Mouse (Mus musculus) brown adipose tissue, adult 24 weeks (tissue): ENCODE results near the gene Atp5e. TPM values are rescaled to one million over a fixed set of nuclear protein-coding genes. Genes with fewer than 3 reads are reported as not detected.

ENCODE experiments used
- H3K27ac ChIP-seq: fragments of 200-500 bp; replicated peaks from 2 replicates; pipeline ENCODE4 v1.5.1; 2012; ENCODE audit warnings: low read depth, mild to moderate bottlenecking, low read length
- H3K4me1 ChIP-seq: fragments of 200-500 bp; 2 replicates; pipeline ENCODE4 v1.6.1; 2012; ENCODE audit warnings: low read length, mixed read lengths; ENCODE audit not compliant: control insufficient read depth, insufficient read depth, insufficient read length
- H3K4me3 ChIP-seq: fragments of 200-500 bp; 2 replicates; pipeline ENCODE4 v1.5.1; 2012; ENCODE audit warnings: low read depth, mild to moderate bottlenecking, low read length, moderate library complexity; ENCODE audit not compliant: insufficient read depth
- polyA plus RNA-seq: library from polyadenylated mRNA; stranded (reverse); fragments of >200 nt; gene quantifications from 2 replicates; pipeline ENCODE4 v1.2.4, GENCODE M21; 2012; ENCODE audit not compliant: missing spikeins, insufficient read depth, insufficient read length

Atp5e gene
- polyA plus RNA-seq, 1 experiment = 3,874 TPM

DNA sequence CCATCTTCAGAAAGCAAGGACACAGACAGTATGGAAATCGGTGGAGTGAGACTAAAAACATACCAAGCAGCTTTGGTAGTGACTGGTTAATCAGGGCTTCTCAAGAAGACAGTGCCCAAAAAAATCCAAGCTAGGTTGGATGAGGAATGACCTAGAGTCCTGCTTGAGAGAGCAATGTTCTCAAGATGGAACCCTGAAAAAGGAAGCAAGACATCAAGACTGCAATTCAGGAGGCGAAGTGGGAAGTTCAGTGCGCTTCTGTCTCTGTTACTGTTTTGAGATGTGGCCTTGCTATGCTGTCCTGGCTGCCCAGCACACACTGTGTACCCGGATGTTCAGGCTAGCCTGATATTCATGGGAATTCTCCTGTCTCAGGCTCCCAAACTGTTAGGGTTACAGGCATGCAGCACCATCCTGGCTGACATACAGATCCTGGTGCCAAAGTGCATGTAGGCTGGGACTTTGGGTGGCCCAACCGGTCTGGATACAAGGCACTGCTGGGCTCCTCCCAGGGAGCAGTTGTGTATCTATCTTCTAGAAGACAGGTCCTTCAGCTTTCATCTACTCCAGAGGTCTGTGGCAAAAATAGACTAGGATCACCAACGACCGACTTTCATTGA lies 7.0 kb upstream of the Atp5e start:
- Histone ChIP-seq H3K4me3 (peak overlapping the region; percentile 48), H3K4me1 (peaks cover 7% of the 10 kb centered on the region), H3K27ac (peak overlapping the region; percentile 79)

DNA sequence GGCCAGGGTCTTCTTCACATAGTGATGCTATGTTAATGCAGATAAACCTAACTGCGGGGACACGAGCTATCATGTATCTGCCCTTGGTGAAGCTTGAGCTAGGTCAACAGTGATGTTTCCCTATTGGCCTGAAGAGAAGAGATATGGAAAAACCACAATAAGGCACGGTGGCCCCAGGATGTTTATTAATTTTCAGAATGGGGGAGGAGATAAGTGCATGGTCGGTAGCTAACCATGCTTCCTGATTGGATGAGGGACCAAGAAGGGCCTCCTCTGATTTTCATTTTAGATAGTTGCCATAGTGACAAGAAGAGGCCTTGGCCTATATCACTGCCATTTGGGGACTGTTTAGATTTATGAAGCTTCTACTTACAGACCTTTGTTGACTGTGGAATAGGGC lies 6.4 kb upstream of the Atp5e start:
- peaks cover 7% of the 10 kb centered on the region for H3K4me1 ChIP-seq
- no peak overlapping the region for H3K27ac ChIP-seq
- H3K4me3 ChIP-seq = no peak overlapping the region

DNA sequence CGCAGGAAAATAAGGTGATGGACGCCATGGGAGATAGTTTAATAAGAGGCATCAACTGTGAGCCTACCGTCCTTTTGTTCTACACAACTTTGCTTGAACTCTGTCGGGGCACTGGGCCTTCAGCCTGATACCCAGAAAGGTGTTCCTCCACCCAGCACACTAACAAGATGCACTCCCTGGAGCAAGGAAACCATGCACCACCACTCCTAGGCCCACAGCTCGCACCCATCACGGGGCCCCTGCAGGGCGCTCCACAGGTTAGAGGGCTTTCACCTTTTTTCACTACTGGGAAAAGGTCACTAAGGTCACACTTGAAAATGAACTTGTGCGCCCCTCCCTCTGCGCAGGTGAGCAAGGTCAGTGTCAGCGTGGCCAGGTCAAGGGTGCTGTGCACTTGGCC lies 535 bp downstream of the Atp5e start:
- Histone ChIP-seq H3K4me1 (no peaks in the 10 kb centered on the region; the same call in 1 of the 2 replicates), H3K27ac (peak overlapping the region; percentile 98), H3K4me3 (peak overlapping the region; percentile 88)

DNA sequence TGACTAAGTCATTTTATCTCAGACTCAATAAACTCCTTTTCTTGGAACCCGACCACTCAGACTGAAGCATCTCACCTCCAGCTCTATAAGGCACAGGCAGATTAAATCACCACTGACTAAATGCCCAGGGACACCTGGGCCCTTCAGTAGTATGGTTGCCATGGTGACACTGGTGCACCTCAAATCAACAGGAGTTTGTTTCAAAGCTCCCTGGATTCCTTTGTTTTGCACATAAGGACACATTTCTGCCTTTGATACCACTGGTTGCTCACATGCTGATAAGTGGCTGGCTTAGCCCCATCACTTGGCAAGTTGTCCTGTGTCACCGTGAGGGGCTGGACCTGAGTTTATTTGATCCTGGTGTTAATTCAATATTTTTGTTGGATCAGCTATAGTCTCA lies 4.5 kb downstream of the Atp5e start:
- no peak overlapping the region for H3K27ac ChIP-seq
- H3K4me1 ChIP-seq = no peaks in the 10 kb centered on the region
- H3K4me3 ChIP-seq = no peak overlapping the region

DNA sequence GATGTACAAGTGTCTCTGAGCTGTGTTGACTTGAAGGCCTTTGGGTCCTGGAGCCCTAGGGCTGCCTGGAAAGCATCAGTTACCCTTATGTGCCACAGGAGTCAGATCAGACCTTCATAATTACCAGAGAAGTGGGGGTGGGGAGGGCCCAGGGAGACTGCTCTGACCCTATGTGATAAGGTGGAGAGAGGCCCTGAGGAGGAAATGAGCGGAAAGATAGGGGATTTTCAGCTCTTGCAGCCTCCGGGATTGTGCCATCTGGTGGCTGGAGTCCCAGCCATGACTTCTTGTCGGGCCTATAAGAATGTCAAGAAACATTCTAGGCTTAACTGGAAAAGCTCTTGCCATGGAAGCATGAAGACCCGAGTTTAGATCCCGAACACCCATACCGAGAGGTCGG lies 10.2 kb downstream of the Atp5e start:
- Histone ChIP-seq H3K4me1 (no peaks in the 10 kb centered on the region), H3K4me3 (no peak overlapping the region), H3K27ac (no peak overlapping the region)

DNA sequence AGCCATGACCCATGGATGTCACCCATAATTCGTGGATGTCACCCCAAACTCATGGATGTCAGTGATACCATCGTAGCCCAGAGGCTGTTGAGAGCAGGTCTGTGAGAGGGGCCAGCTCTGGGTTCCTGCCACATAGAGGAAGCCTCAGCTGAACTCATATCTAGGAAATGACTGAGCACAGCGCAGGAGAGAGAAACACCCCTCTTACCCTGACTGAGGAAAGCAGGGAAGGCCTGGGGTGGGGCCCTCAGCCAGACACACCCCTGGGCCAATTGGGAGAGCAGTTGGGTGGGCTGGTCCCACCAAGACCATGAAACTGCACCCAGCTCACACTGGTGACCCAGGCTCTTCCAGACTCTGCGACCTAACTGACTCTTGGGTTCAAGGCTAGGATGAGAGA lies 13.6 kb downstream of the Atp5e start, which contains the start of gene Tubb1:
TSS of gene Tubb1 (plus strand) at position 343 of the 400 bp plus-strand sequence.
- Histone ChIP-seq H3K4me3 (no peak within 1 kb of the TSS), H3K27ac (no peak within 1 kb of the TSS), H3K4me1 (no peaks in the 10 kb centered on the region)

DNA sequence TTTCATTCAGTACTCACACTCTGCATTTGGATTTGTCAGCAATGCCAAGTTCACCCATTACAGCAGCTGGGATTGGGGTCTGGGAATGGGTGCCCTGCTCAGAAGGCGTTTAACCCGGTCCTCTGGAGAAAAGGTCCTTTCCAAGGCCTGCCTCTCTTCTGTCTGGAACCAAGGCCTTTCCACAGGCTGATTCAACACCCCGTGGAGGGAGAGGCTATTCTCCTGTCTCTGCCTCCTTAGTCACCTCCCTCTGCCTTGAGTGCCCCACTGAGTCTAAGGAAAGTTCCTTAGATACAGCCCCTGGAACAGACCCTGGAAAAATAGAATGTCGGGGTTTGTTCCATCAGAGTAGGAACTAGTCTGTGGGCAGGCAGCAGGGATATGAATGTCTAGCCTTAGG lies 15.5 kb downstream of the Atp5e start:
- H3K4me3 ChIP-seq = no peak overlapping the region
- H3K4me1 ChIP-seq = 0 out of 2 replicates have a peak, but pooled peaks cover under 1% of the 10 kb centered on the region
- no peak overlapping the region for H3K27ac ChIP-seq

DNA sequence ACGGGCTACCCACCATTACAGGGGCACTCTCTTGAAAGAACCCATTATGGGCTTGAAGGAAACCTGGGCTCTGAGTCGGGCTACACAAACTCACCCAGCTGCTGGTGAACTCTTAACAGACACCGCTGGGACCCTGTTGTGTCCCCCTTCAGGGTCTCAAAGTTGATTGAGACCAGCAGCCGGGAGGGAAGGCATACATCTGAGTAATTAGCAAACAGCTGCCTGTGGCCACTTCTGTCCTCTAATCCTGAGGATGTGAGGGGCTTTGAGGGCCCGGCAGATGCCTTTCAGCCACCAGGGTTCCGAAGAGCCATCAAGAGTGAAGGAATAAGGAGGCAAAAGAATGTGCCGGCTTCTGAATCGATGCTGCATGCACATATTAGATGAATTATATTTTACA lies 17.0 kb downstream of the Atp5e start:
- Histone ChIP-seq H3K27ac (no peak overlapping the region), H3K4me1 (0 out of 2 replicates have a peak, but pooled peaks cover 6% of the 10 kb centered on the region), H3K4me3 (no peak overlapping the region)

DNA sequence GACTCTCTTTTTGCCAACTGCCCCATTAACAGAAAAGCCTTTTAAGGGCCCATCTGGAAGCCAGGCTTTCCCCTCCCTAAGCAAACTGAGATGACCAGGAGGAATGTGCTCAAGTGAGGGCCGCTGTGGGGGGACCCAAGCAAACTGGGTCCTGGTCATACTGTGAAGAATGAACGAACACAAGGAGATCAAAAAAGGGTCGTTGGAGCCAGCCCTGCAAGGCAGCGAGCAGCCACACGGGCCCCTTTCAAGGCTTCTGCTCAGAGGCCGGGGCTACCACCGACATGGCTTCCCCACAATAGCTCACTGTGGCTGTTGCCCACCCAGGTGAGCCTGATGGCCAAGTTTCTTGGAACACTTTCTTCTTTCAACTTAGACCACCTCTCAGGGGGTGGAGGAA lies 17.4 kb downstream of the Atp5e start:
- H3K27ac ChIP-seq = no peak overlapping the region
- no peak overlapping the region for H3K4me3 ChIP-seq
- 0 out of 2 replicates have a peak, but pooled peaks cover 6% of the 10 kb centered on the region for H3K4me1 ChIP-seq

DNA sequence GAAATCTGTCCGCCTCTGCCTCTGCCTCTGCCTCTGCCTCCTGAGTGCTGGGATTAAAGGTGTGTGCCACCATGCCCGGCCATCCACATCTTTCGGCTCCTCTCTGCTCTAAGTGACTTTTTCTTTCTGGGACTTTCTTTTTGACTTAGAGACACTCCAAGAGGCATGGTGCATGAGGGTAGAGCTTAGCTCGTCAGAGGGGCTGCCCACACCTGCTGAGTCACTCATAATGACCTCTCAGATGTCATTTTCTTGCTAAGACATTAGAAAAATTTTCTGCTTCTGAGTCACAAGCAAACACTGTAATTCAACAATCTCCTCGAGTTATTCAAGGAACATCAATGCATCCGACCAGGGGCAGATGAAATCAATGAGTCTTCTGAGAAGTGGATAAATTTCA lies 18.9 kb downstream of the Atp5e start:
- Histone ChIP-seq H3K4me3 (no peak overlapping the region), H3K4me1 (0 out of 2 replicates have a peak, but pooled peaks cover 6% of the 10 kb centered on the region), H3K27ac (no peak overlapping the region)

DNA sequence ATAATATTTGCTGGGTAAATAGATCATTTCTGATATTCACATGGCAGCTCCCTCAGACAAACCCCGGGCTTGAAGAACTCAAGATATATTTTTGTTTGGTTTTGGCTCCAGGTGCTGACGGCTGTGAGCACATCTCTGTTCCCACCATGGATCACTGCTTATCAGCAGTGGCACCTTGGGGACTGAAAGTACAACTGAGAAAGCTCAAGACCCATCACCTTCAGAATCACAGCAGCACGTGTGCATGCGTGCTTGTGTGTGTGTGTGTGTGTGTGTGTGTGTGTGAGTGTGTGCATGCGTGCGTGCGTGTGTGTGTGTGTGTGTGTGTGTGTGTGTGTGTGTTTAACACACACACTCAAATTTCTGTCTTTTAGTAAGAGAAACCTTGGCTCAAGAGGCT lies 19.5 kb downstream of the Atp5e start:
- Histone ChIP-seq H3K27ac (no peak overlapping the region), H3K4me3 (no peak overlapping the region), H3K4me1 (0 out of 2 replicates have a peak, but pooled peaks cover 6% of the 10 kb centered on the region)

DNA sequence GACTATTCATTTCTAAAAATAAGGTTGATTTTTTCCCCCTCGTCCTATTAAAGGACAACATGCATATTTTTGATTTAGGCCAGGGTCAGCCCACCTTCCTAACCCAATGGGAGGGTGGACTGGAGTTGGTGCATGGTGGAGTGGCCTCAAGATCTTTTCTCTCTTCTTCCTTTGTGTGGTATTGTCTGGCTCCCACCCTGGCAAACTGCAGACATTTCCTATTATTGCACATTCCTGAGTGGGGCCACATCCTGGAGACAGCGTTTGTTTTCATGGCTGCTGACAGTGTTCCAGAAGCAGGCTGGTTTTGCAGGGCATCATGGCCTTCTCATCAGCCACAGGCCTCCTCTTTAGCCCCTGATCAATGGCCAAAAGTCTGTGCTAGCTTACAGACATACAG lies 20.9 kb downstream of the Atp5e start:
- H3K27ac ChIP-seq = 0 out of 2 replicates have a peak overlapping the region, but pooled peaks have one; percentile 17
- H3K4me1 ChIP-seq = peaks cover 8% of the 10 kb centered on the region
- no peak overlapping the region for H3K4me3 ChIP-seq

DNA sequence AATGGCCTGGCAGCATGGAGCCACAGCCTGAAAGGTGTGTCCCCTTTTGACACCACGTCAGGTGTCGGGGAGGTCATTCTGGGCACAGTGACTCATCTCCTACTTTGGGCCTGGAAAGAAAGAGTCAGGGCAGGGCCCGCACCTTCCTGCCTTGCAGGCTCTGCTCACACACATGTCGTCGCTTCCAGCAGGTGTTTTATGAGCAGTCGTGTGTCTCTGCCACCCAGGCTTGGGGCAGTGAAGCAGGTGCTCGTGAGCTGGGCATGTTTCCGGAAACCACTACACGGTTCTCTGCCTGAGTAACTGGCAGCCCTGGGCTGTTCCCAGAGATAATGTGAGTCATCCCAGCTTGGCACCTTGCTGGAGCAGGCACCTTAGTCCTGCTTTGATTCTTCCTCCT lies 21.4 kb downstream of the Atp5e start:
- Histone ChIP-seq H3K27ac (no peak overlapping the region), H3K4me1 (peaks cover 12% of the 10 kb centered on the region), H3K4me3 (no peak overlapping the region)

DNA sequence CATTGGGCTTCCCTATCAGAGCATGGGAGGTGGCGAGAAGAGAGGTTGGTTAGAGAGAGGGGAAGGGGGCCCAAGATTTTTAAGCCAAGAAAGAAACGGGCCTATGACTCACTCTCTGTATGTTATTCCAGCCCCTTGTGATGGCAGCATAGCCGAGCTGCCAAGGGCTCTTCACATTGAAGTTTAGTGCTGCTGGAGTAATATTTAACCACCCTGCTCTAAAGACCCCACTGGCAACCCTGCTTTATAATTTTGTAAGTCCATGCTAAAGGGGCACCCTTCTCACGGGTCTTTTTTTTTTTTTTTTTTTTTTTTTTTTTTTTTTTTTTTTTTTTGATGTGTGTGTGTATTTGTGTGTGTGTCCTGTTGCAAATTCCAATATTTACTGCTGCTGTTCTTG lies 22.0 kb downstream of the Atp5e start:
- Histone ChIP-seq H3K4me3 (no peak overlapping the region), H3K27ac (no peak overlapping the region), H3K4me1 (peaks cover 12% of the 10 kb centered on the region)

DNA sequence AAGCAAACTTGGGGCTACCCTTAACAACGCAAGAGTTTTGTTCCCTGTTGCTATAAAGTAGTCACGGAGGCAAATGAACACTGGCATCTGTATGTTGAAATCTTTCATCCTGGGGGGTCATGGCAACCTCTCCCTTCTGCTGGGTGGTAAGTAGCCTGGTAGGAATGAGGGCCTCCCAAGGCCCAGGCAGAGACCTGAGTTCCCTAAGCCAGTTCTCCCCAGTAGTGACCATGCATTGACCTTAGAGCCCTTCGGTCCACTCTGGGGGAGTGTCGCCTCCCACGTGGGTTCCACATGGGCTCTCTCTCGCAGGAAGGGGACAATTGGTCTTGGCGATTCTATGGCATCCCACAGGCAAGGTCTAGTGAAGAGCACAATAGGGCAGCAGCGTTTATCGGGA lies 23.9 kb downstream of the Atp5e start:
- H3K4me3 ChIP-seq = no peak overlapping the region
- H3K4me1 ChIP-seq = peaks cover 19% of the 10 kb centered on the region
- no peak overlapping the region for H3K27ac ChIP-seq

DNA sequence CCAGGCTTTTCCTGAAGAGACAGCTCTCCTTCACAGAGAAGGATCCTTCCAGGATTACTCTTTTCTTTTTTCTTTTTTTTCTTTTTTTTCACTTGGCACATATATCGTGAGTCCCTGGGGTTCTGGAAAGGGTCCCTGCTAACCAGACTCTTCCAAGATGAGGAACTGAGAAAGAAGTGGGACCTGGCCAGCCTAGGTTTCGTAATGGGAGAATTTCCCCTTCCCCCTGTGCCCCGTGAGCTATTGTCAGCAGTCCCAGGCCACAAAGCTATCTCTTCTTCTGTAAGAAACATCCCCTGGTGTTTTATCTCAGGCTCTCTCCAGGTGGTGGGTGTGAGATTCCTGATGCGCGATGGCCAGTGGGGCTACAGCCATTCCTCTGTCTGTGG lies 24.5 kb downstream of the Atp5e start:
- H3K4me3 ChIP-seq = peak overlapping the region; percentile 70
- no peak overlapping the region; the same call in 1 of the 2 replicates for H3K27ac ChIP-seq
- H3K4me1 ChIP-seq = peaks cover 19% of the 10 kb centered on the region
